Mouse (Mus musculus) midbrain, embryonic 14.5 days (tissue): ENCODE measurements at regions not wholly inside any gene's neighbourhood (a gene's known extent, or its start where the extent isn't known, plus 50 kb on each side); places are given as distances from the start of the nearest gene placed in this dataset.

Experiments
- ATAC-seq: fragments of 200-750 bp; cut with Nextera tagmentation; 2 replicates; pipeline ENCODE4 v1.8.0; 2017; ENCODE audit warnings: moderate number of reproducible peaks, moderate library complexity; ENCODE audit not compliant: low FRiP score, low TSS enrichment
- DNase-seq: peaks from one replicate; pipeline ENCODE4 v3.0.0-alpha.2; 2015
- H3K27ac ChIP-seq: fragments of 300-500 bp; sonication (generic); replicated peaks from 2 replicates; pipeline ENCODE4 v1.5.1; 2014; ENCODE audit warnings: mild to moderate bottlenecking, low read depth, low read length, moderate library complexity
- H3K27me3 ChIP-seq: fragments of 300-500 bp; sonication (generic); 2 replicates; pipeline ENCODE4 v1.6.1; 2014; ENCODE audit warnings: low read length, control low read depth, mixed read lengths; ENCODE audit not compliant: control insufficient read depth, insufficient read depth
- H3K36me3 ChIP-seq: fragments of 300-500 bp; sonication (generic); 2 replicates; pipeline ENCODE4 v1.6.1; 2014; ENCODE audit warnings: low read length, control low read depth; ENCODE audit not compliant: control insufficient read depth, insufficient read depth
- H3K4me1 ChIP-seq: fragments of 300-500 bp; sonication (generic); 2 replicates; pipeline ENCODE4 v1.6.1; 2014; ENCODE audit warnings: mild to moderate bottlenecking, antibody characterized with exemption, low read length, control low read depth; ENCODE audit not compliant: control insufficient read depth, insufficient read depth
- H3K4me2 ChIP-seq: fragments of 300-500 bp; sonication (generic); 2 replicates; pipeline ENCODE4 v1.6.1; 2014; ENCODE audit warnings: mild to moderate bottlenecking, low read length, moderate library complexity
- H3K4me3 ChIP-seq: fragments of 300-500 bp; sonication (generic); replicated peaks from 2 replicates; pipeline ENCODE4 v1.5.1; 2014; ENCODE audit warnings: low read depth, low read length
- H3K9ac ChIP-seq: fragments of 300-500 bp; sonication (generic); replicated peaks from 2 replicates; pipeline ENCODE4 v1.6.1; 2014; ENCODE audit warnings: mild to moderate bottlenecking, low read length, moderate library complexity
- H3K9me3 ChIP-seq: fragments of 300-500 bp; sonication (generic); 2 replicates; pipeline ENCODE4 v1.6.1; 2016; ENCODE audit warnings: low read length, control low read depth, mixed read lengths; ENCODE audit not compliant: control insufficient read depth
- WGBS: fragments of 180-500 bp; shearing (Covaris S2); extraction: QIAGEN DNeasy Blood & Tissue Kit; methylation state at CpG from one replicate; pipeline ENCODE4 v1.1.7; 2014; 5-methylcytosine and 5-hydroxymethylcytosine counted together

DNA sequence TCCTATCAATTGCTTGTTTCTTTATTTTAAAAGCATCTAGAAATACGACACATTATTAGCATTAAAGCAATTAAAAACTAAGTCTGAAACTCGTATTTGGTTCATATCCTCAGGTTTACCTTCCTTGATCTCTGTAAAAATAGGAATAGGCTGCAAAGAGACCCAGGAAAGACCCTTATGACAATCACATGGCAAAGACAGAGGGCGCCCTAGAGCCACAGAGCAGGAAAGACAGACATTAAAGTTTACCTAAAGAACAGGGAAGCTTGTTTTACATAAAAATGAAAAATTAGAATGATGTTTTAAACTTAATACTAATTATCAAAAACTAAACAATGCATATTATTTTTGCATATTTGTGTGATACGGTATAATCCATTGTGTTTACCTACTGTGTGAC, 153.2 kb downstream of the Usp25 start:
- no peak overlapping the region for H3K27ac ChIP-seq
- DNase-seq (peak; percentile 34), ATAC-seq (no peak)
- no peak overlapping the region for H3K4me2 ChIP-seq
- H3K9ac ChIP-seq, result no peak overlapping the region
- WGBS, result 67% methylated on average over 4 of the region's 4 CpGs
- H3K4me1 ChIP-seq, result no peaks in the 10 kb centered on the region; the same call in 1 of the 2 replicates
- H3K4me3 ChIP-seq, result no peak overlapping the region
- H3K9me3 ChIP-seq, result no peaks in the 10 kb centered on the region
- H3K27me3 ChIP-seq, result no peaks in the 10 kb centered on the region
- no peaks in the 10 kb centered on the region for H3K36me3 ChIP-seq

GRCm38 (mm10) chr16:77173026-77173692, 159.7 kb downstream of the Usp25 start:
- 33% methylated on average over 8 of the region's 8 CpGs for WGBS
- DNase-seq (no peak), ATAC-seq (no peak)
- Histone ChIP-seq H3K27me3 (no peaks in the 10 kb centered on the region), H3K4me1 (no peaks in the 10 kb centered on the region; the same call in 1 of the 2 replicates), H3K4me3 (no peak overlapping the region), H3K9ac (no peak overlapping the region), H3K36me3 (no peaks in the 10 kb centered on the region), H3K9me3 (no peaks in the 10 kb centered on the region), H3K4me2 (no peak overlapping the region), H3K27ac (no peak overlapping the region)

GRCm38 (mm10) chr16:77174744-77175432, 161.4 kb downstream of the Usp25 start:
- H3K36me3 ChIP-seq, result no peaks in the 10 kb centered on the region
- no peaks in the 10 kb centered on the region for H3K27me3 ChIP-seq
- H3K9me3 ChIP-seq, result no peaks in the 10 kb centered on the region
- no peak for ATAC-seq
- WGBS, result 79% methylated on average over 7 of the region's 7 CpGs
- H3K4me2 ChIP-seq, result no peak overlapping the region
- H3K4me1 ChIP-seq, result no peaks in the 10 kb centered on the region
- no peak overlapping the region for H3K27ac ChIP-seq
- no peak overlapping the region for H3K9ac ChIP-seq
- DNase-seq, result no peak
- H3K4me3 ChIP-seq, result no peak overlapping the region

DNA sequence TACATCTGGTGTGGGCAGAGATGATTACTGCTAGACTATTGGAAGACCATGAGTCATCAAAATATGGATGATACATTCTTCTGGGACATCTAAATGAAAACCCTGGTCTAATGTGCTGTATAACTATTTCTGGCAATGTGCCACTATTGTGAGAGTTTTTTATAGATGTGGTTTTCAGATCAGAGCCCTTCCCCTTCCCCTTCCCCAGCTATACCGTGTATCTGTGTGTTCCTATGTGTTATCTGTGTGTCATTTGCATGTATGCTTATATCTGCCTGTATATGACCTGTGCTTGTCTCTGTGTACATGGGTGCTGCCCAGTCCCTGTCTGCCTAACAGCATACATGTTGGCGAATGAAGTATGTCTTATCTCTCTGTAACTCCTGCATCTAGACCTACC, 167.5 kb downstream of the Usp25 start:
- ATAC-seq, result no peak
- no peak overlapping the region for H3K27ac ChIP-seq

More for the DNA sequence above, 167.5 kb downstream of the Usp25 start:
- no peaks in the 10 kb centered on the region for H3K4me1 ChIP-seq
- H3K9ac ChIP-seq, result no peak overlapping the region
- H3K36me3 ChIP-seq, result no peaks in the 10 kb centered on the region
- H3K4me2 ChIP-seq, result no peak overlapping the region
- WGBS, result 83% methylated on average over 2 of the region's 2 CpGs
- H3K4me3 ChIP-seq, result no peak overlapping the region
- H3K9me3 ChIP-seq, result no peaks in the 10 kb centered on the region
- no peaks in the 10 kb centered on the region for H3K27me3 ChIP-seq
- no peak for DNase-seq
